Mouse (Mus musculus) CH12.LX (cell line): ENCODE measurements at regions not wholly inside any gene's neighbourhood (a gene's known extent, or its start where the extent isn't known, plus 50 kb on each side); places are given as distances from the start of the nearest gene placed in this dataset.

Experiments used
- DNase-seq: peaks from one replicate; pipeline ENCODE4 v3.0.0-alpha.2; 2013; ENCODE audit errors: extremely low read depth
- H3K27ac ChIP-seq: 2 replicates; pipeline ENCODE4 v1.5.1; 2012; ENCODE audit warnings: low read depth, mild to moderate bottlenecking, control low read depth, moderate library complexity; ENCODE audit not compliant: insufficient read depth
- H3K27me3 ChIP-seq: replicated peaks from 2 replicates; pipeline ENCODE3; 2012; ENCODE audit warnings: inconsistent platforms
- H3K36me3 ChIP-seq, 2 experiments: replicated peaks in 1 of 2; 2 replicates each; pipeline versions ENCODE3 to v1.6.1; 2012; ENCODE audit warnings: inconsistent platforms in 1 of 2, low read length in 1 of 2, mild to moderate bottlenecking in 1 of 2, mixed read lengths in 1 of 2, moderate library complexity in 1 of 2; ENCODE audit not compliant: control insufficient read depth in 1 of 2, insufficient read depth in 1 of 2
- H3K4me1 ChIP-seq, 2 experiments: 2 replicates each; pipeline ENCODE4 v1.6.1; 2012; ENCODE audit warnings: inconsistent platforms in 1 of 2, moderate library complexity in 1 of 2; ENCODE audit not compliant: insufficient read depth in 2 of 2, control insufficient read depth in 1 of 2
- H3K4me2 ChIP-seq: 2 replicates; pipeline ENCODE4 v1.6.1; 2012; ENCODE audit warnings: low read depth, mild to moderate bottlenecking, control low read depth; ENCODE audit not compliant: poor library complexity, insufficient read depth, severe bottlenecking
- H3K4me3 ChIP-seq, 3 experiments: fragments of 150-350 bp in 1 of 3; sonication (generic) in 1 of 3; replicated peaks in 1 of 3; 2 replicates each; pipeline versions ENCODE3 to v1.5.1; 2011 to 2012; ENCODE audit warnings: low read depth in 2 of 3, low read length in 2 of 3, mild to moderate bottlenecking in 2 of 3, moderate library complexity in 2 of 3, control low read depth in 1 of 3, improper control_type of control experiment in 1 of 3, inconsistent platforms in 1 of 3, mixed read lengths in 1 of 3; ENCODE audit not compliant: poor library complexity in 1 of 3
- H3K79me2 ChIP-seq: replicated peaks from 2 replicates; pipeline ENCODE4 v1.6.1; 2012; ENCODE audit warnings: mild to moderate bottlenecking, moderate library complexity; ENCODE audit not compliant: control insufficient read depth, poor library complexity, insufficient read depth, severe bottlenecking; ENCODE audit errors: extremely low read depth
- H3K9ac ChIP-seq: 2 replicates; pipeline ENCODE4 v1.6.1; 2012; ENCODE audit warnings: low read depth, mild to moderate bottlenecking, control low read depth, moderate library complexity; ENCODE audit not compliant: insufficient read depth
- H3K9me3 ChIP-seq: replicated peaks from 2 replicates; pipeline ENCODE3; 2012; ENCODE audit warnings: low read length, inconsistent platforms, mixed read lengths
- BHLHE40 ChIP-seq: IDR thresholded peaks from 2 replicates; pipeline ENCODE4 v1.6.1; 2011; ENCODE audit warnings: mild to moderate bottlenecking, low read depth, low read length, improper control_type of control experiment
- CTCF ChIP-seq, 2 experiments: IDR thresholded peaks in 1 of 2; conservative IDR thresholded peaks in 1 of 2; 2 replicates each; pipeline ENCODE4 v1.5.1; 2011 to 2012; ENCODE audit warnings: low read depth in 2 of 2, low read length in 2 of 2, improper control_type of control experiment in 1 of 2, inconsistent platforms in 1 of 2, mild to moderate bottlenecking in 1 of 2, moderate library complexity in 1 of 2
- MAZ ChIP-seq: IDR thresholded peaks from 2 replicates; pipeline ENCODE4 v1.6.1; 2012; ENCODE audit warnings: low read depth, mild to moderate bottlenecking, inconsistent platforms, low read length, improper control_type of control experiment, moderate library complexity
- POLR2A ChIP-seq: IDR thresholded peaks from 2 replicates; pipeline ENCODE4 v1.6.1; 2011; ENCODE audit warnings: low read depth, mild to moderate bottlenecking, improper control_type of control experiment, low read length
- POLR2AphosphoS2 ChIP-seq: IDR thresholded peaks from 2 replicates; pipeline ENCODE4 v1.6.1; 2011; ENCODE audit warnings: low read depth, low read length, improper control_type of control experiment
- RAD21 ChIP-seq: IDR thresholded peaks from 2 replicates; pipeline ENCODE4 v1.6.1; 2011; ENCODE audit warnings: low read depth, mild to moderate bottlenecking, low read length, improper control_type of control experiment, moderate library complexity
- SMC3 ChIP-seq: IDR thresholded peaks from 2 replicates; pipeline ENCODE4 v1.6.1; 2011; ENCODE audit warnings: low read depth, low read length, improper control_type of control experiment
- ZMIZ1 ChIP-seq: IDR thresholded peaks from 2 replicates; pipeline ENCODE4 v1.6.1; 2012; ENCODE audit warnings: low read depth, mild to moderate bottlenecking, inconsistent platforms, low read length, improper control_type of control experiment
- dilution Hi-C: fragments of 300-500 bp; cut with MboI; formaldehyde crosslinking; loops from 2 replicates; pipeline ENCODE4 v1.14.3; 2020; ENCODE audit warnings: low sequenced_read_pairs; ENCODE audit not compliant: extremely low pct_unique_long_range_greater_than_20kb, extremely low pct_ligation_motif_present
- in situ Hi-C: fragments of 300-500 bp; cut with MboI; formaldehyde crosslinking; loops from 3 replicates; pipeline ENCODE4 v1.14.3; 2019; ENCODE audit warnings: low sequenced_read_pairs, low pct_ligation_motif_present, low pct_unique_long_range_greater_than_20kb, mixed read lengths

DNA sequence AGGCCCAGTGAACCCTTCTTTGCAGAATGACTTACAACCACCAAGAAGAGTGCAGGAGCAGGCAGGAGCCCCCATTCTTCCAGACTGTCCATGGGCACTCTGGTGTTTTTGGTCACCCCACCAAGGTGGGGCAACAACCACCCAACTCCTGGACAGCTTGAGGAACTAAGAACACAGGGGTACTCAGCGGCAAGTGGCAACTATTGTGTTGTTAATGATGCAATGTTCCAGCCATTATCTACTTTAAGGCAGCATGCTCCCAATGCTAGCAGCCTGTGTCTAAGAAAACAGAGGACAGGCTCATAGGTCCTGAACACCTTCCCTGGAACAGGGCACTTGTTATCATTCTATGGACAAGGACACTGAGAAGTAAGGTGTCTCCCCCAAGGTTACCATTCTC, 74.3 kb downstream of the Inhbb start:
- Histone ChIP-seq H3K79me2 (no peaks in the 10 kb centered on the region), H3K4me3 (no peak overlapping the region), H3K27ac (no peak overlapping the region), H3K9me3 (peaks cover 77% of the 10 kb centered on the region), H3K36me3 (no peaks in the 10 kb centered on the region), H3K4me2 (no peak overlapping the region), H3K4me1 (no peaks in the 10 kb centered on the region), H3K9ac (no peak overlapping the region), H3K27me3 (no peaks in the 10 kb centered on the region)
- TF ChIP-seq RAD21 = no peak
- no peak for TF ChIP-seq POLR2A
- no peak for TF ChIP-seq MAZ
- dilution Hi-C loops = no loop called here
- DNase-seq = no peak
- in situ Hi-C loops = no loop called here

DNA sequence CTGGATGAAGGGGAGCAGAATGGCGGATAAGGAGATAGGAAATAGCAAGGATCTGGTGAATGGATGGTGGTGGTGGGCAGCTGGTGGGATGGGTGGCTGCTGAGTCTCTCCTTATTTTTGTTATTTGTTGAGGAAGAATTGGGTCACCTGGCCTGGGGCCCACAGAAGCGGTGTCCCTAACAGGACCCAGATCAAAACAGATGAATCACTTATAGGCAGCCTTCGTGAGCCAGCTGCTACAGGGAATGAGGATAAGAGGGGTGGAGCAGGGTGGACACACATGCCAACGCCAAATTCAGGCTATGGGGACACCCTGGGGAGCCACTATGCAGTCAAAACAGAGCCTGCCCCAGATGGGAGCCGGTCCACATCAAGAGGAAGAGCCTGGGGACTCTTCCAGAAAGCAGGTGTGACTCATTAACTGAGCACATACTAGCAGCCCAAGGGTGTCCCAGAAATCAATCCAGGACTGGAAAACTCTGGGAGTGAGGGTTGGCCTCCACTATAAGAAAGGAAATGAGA, 75.4 kb downstream of the Inhbb start:
- H3K4me3 ChIP-seq = no peak overlapping the region
- in situ Hi-C loops = no loop called here
- no peak for DNase-seq
- H3K36me3 ChIP-seq = no peaks in the 10 kb centered on the region
- H3K27me3 ChIP-seq = no peaks in the 10 kb centered on the region
- H3K79me2 ChIP-seq = no peaks in the 10 kb centered on the region
- no peak overlapping the region for H3K4me2 ChIP-seq
- peaks cover 79% of the 10 kb centered on the region for H3K9me3 ChIP-seq
- dilution Hi-C loops = no loop called here
- no peak overlapping the region for H3K27ac ChIP-seq
- H3K9ac ChIP-seq = no peak overlapping the region
- H3K4me1 ChIP-seq = no peaks in the 10 kb centered on the region
- no peak for TF ChIP-seq BHLHE40

GRCm38 (mm10) chr1:119345115-119345791, 76.8 kb downstream of the Inhbb start:
- Histone ChIP-seq H3K9me3 (peaks cover 69% of the 10 kb centered on the region), H3K4me3 (no peak overlapping the region), H3K27me3 (no peaks in the 10 kb centered on the region), H3K4me1 (no peaks in the 10 kb centered on the region), H3K27ac (no peak overlapping the region), H3K9ac (no peak overlapping the region), H3K36me3 (no peaks in the 10 kb centered on the region), H3K79me2 (no peaks in the 10 kb centered on the region), H3K4me2 (no peak overlapping the region)
- dilution Hi-C loops (no loop called here), in situ Hi-C loops (no loop called here)
- DNase-seq = no peak
- TF ChIP-seq SMC3 (no peak), CTCF (conservative IDR thresholded peaks at IDR 0.05 in 1 of 2, IDR thresholded peaks at IDR 0.05 in 1 of 2; ENCODE audit: low read depth in 2 of 2, low read length in 2 of 2) (peak in 1 of 2 experiments; percentile 22; a peak in 2 of 4 replicates), ZMIZ1 (no peak), POLR2AphosphoS2 (no peak)
